Mouse (Mus musculus) forebrain, embryonic 11.5 days (tissue): ENCODE measurements around the gene Nkd1. TPM values are rescaled to one million over a fixed set of nuclear protein-coding genes. Genes with fewer than 3 reads are reported as not detected.

ENCODE experiments used
- ATAC-seq: fragments of 200-750 bp; cut with Nextera tagmentation; replicated peaks from 2 replicates; pipeline ENCODE4 v1.8.0; 2017; ENCODE audit warnings: moderate TSS enrichment; ENCODE audit not compliant: low FRiP score
- DNase-seq: peaks from one replicate; pipeline ENCODE4 v3.0.0-alpha.2; 2017; ENCODE audit warnings: low spot score
- H3K27ac ChIP-seq: fragments of 300-500 bp; sonication (generic); 2 replicates; pipeline ENCODE4 v1.5.1; 2014; ENCODE audit warnings: low read depth, low read length
- H3K27me3 ChIP-seq: fragments of 300-500 bp; sonication (generic); 2 replicates; pipeline ENCODE4 v1.6.1; 2014; ENCODE audit warnings: mild to moderate bottlenecking, low read length, mixed read lengths; ENCODE audit not compliant: control insufficient read depth, insufficient read depth
- H3K36me3 ChIP-seq: fragments of 300-500 bp; sonication (generic); 2 replicates; pipeline ENCODE4 v1.6.1; 2014; ENCODE audit warnings: mild to moderate bottlenecking, low read length, moderate library complexity, mixed read lengths; ENCODE audit not compliant: control insufficient read depth, insufficient read depth
- H3K4me1 ChIP-seq: fragments of 300-500 bp; sonication (generic); replicated peaks from 2 replicates; pipeline ENCODE4 v1.6.1; 2014; ENCODE audit warnings: low read length, mixed read lengths; ENCODE audit not compliant: control insufficient read depth, insufficient read depth
- H3K4me2 ChIP-seq: fragments of 300-500 bp; sonication (generic); 2 replicates; pipeline ENCODE4 v1.6.1; 2014; ENCODE audit warnings: low read depth, mild to moderate bottlenecking, low read length, moderate library complexity, mixed read lengths; ENCODE audit not compliant: severe bottlenecking
- H3K4me3 ChIP-seq: fragments of 300-500 bp; sonication (generic); 2 replicates; pipeline ENCODE4 v1.5.1; 2014; ENCODE audit warnings: low read depth, low read length
- H3K9ac ChIP-seq: fragments of 300-500 bp; sonication (generic); 2 replicates; pipeline ENCODE4 v1.6.1; 2014; ENCODE audit warnings: low read length
- H3K9me3 ChIP-seq: fragments of 300-500 bp; sonication (generic); 2 replicates; pipeline ENCODE4 v1.6.1; 2016; ENCODE audit warnings: low read length, mixed read lengths; ENCODE audit not compliant: control insufficient read depth
- WGBS: fragments of 180-500 bp; shearing (Covaris S2); extraction: QIAGEN DNeasy Blood & Tissue Kit; methylation state at CpG from one replicate; pipeline ENCODE4 v1.1.7; 2014; 5-methylcytosine and 5-hydroxymethylcytosine counted together
- polyA plus RNA-seq: library from polyadenylated mRNA; unstranded; fragments of >200 nt; fragmentation: Nextera tagmentation; extraction: Ambion mirVana; gene quantifications from 2 replicates; pipeline ENCODE4 v1.2.1, GENCODE M21; 2014

The Nkd1 gene
- polyA plus RNA-seq, 1 experiment from 2014 or later, result 63.0 TPM

GRCm38 (mm10) chr8:88635474-88636397, 114.6 kb downstream of the Nkd1 start, which contains the start of gene Snx20:
Gene Snx20 (minus strand): TSS chr8:88636128.
- no peak for DNase-seq
- H3K4me2 ChIP-seq, result no peak within 1 kb of the TSS
- no peaks in the 10 kb centered on the region for H3K9me3 ChIP-seq
- H3K36me3 ChIP-seq, result no peaks in the 10 kb centered on the region
- no peak within 1 kb of the TSS for H3K27ac ChIP-seq
- WGBS, result 84% methylated on average over 14 of the region's 14 CpGs
- H3K9ac ChIP-seq, result no peak within 1 kb of the TSS
- no peaks in the 10 kb centered on the region for H3K27me3 ChIP-seq
- no peaks in the 10 kb centered on the region for H3K4me1 ChIP-seq
- H3K4me3 ChIP-seq, result no peak within 1 kb of the TSS
- no peak for ATAC-seq

GRCm38 (mm10) chr8:88637092-88638000, 116.2 kb downstream of the Nkd1 start:
- DNase-seq, result no peak
- no peak overlapping the region for H3K27ac ChIP-seq
- H3K9me3 ChIP-seq, result no peaks in the 10 kb centered on the region
- no peak for ATAC-seq
- no peak overlapping the region for H3K9ac ChIP-seq
- WGBS, result 77% methylated on average over 9 of the region's 9 CpGs
- H3K27me3 ChIP-seq, result no peaks in the 10 kb centered on the region
- H3K36me3 ChIP-seq, result no peaks in the 10 kb centered on the region
- H3K4me3 ChIP-seq, result no peak overlapping the region
- H3K4me2 ChIP-seq, result no peak overlapping the region
- no peaks in the 10 kb centered on the region for H3K4me1 ChIP-seq

- Histone ChIP-seq H3K4me3 (no peak overlapping the region), H3K27me3 (no peaks in the 10 kb centered on the region), H3K36me3 (no peaks in the 10 kb centered on the region), H3K4me2 (no peak overlapping the region), H3K9ac (no peak overlapping the region), H3K4me1 (no peaks in the 10 kb centered on the region), H3K9me3 (no peaks in the 10 kb centered on the region), H3K27ac (no peak overlapping the region)
- no peak for DNase-seq
- no peak for ATAC-seq
- over 99% methylated on average over 3 of the region's 3 CpGs for WGBS
Measured at GRCm38 (mm10) chr8:88638908-88639307, 117.8 kb downstream of the Nkd1 start.

DNA sequence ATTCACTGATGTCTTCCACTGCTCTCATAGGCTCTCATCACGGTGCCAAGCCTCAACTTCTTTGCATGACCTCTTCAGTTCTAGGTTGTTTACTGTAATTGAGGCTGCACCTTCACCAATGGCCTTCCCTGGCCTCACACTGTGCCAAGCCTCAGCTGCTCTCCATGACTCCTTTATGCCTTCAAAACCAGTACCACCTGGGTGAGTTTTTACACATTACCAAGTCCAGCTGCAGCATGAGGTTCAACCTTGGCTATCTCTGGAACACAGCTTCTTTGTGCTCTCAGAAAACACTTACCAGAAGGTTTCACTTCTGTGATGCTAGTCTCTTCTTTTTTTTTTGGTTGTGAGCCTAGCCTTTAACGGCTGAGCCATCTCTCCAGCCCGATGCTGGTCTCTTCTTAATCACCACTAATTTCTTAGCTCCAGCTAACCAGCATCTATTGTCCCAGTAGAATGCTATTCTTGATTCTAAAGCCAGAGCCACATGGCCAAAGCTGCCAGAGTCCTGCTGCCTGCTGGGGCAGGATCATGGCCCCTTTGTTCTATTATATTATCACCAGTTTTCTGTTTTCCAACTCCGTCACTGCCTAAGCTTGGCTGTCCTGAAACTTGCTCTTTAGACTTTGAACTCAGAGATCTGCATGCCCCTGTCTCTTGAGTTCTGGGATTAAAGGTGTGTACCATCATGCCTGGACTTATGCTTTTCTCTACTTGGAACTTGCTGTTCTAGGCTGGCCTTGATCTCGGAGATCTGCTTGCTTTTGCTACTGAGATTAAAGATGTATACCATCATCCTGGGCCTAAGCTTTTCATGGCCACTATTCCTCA, 121.8 kb downstream of the Nkd1 start:
- Histone ChIP-seq H3K4me2 (no peak overlapping the region), H3K9me3 (no peaks in the 10 kb centered on the region), H3K4me1 (peaks cover 5% of the 10 kb centered on the region; the same call in 1 of the 2 replicates), H3K27me3 (no peaks in the 10 kb centered on the region), H3K4me3 (no peak overlapping the region), H3K9ac (no peak overlapping the region), H3K36me3 (no peaks in the 10 kb centered on the region), H3K27ac (no peak overlapping the region)
- DNase-seq (no peak), ATAC-seq (no peak)
- WGBS, result 51% methylated on average over 5 of the region's 5 CpGs

Other genes starting within 250 kb of the Nkd1 start
- gene Adcy7, start 249.0 kb upstream of the Nkd1 start, polyA plus RNA-seq, result 3.0 and 3.4 TPM in 2 replicates
- gene Brd7, start 159.2 kb upstream of the Nkd1 start, polyA plus RNA-seq, result 81.9 and 99.8 TPM in 2 replicates
- 0.83 and 0.95 TPM in 2 replicates for gene Snx20, start 114.8 kb downstream of the Nkd1 start, polyA plus RNA-seq
- 0.07 and 0.13 TPM in 2 replicates for gene Nod2, start 126.0 kb downstream of the Nkd1 start, polyA plus RNA-seq
- 12.9 and 13.2 TPM in 2 replicates for gene Cyld, start 175.7 kb downstream of the Nkd1 start, polyA plus RNA-seq